Mouse (Mus musculus): ENCODE data around the gene Ankrd44.

DNA sequence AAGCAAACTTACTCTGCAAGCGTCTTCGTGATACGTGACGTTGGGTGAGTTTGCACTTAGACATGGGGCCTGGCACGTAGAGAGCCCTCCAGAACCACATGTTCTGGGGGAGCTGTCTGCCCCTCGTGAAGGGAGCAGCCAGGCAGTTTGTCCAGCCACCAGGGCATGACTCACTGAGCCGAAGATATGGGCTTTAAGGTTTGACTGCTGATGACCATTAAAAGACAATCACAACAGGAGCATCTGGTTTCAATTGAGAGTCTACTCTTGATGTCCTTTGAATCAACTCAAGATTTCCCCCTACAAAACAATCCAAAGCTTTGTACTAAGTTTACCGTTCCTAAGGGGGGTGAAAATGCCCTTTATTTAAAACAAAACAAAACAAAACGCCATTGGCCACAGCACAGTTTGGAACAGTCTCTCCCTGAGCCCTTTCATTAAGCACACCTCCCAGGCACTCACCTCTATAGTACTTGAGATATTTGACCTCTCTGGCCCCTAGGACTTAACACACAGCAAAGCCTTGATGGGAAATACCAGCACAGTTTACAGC is 34.5 kb upstream of the Ankrd44 start:
- no peak for TF ChIP-seq CTCF (IDR thresholded peaks at IDR 0.05; ENCODE audit: low read depth, low read length)
- TF ChIP-seq EP300 (IDR thresholded peaks at IDR 0.05; ENCODE audit: insufficient read depth, low read depth, low read length), result no peak

All from ES-Bruce4 (cell line).